Mouse (Mus musculus) heart, embryonic 14.5 days (tissue): Measurements from ENCODE around the gene Ms4a6b. TPM values are rescaled to one million over a fixed set of nuclear protein-coding genes. Genes with fewer than 3 reads are reported as not detected.

Source experiments
- ATAC-seq: fragments of 200-750 bp; cut with Nextera tagmentation; 2 replicates; pipeline ENCODE4 v1.8.0; 2017; ENCODE audit warnings: low read depth, moderate TSS enrichment; ENCODE audit not compliant: insufficient number of reproducible peaks, insufficient read depth, low FRiP score
- H3K27ac ChIP-seq, 2 experiments: fragments of 200-500 bp in 1 of 2; fragments of 300-500 bp in 1 of 2; sonication (generic) in 1 of 2; replicated peaks in 1 of 2; 2 replicates each; pipeline ENCODE4 v1.5.1; 2012 to 2014; ENCODE audit warnings: low read depth in 2 of 2, low read length in 2 of 2, control low read depth in 1 of 2, mild to moderate bottlenecking in 1 of 2, mixed read lengths in 1 of 2; ENCODE audit not compliant: control insufficient read depth in 1 of 2, insufficient read depth in 1 of 2
- H3K27me3 ChIP-seq: fragments of 300-500 bp; sonication (generic); 2 replicates; pipeline ENCODE4 v1.6.1; 2014; ENCODE audit warnings: mild to moderate bottlenecking, low read length, control low read depth; ENCODE audit not compliant: control insufficient read depth, insufficient read depth
- H3K36me3 ChIP-seq: fragments of 300-500 bp; sonication (generic); 2 replicates; pipeline ENCODE4 v1.6.1; 2014; ENCODE audit warnings: mild to moderate bottlenecking, control low read depth, low read length, mixed read lengths; ENCODE audit not compliant: control insufficient read depth, insufficient read depth
- H3K4me1 ChIP-seq, 2 experiments: fragments of 200-500 bp in 1 of 2; fragments of 300-500 bp in 1 of 2; sonication (generic) in 1 of 2; 2 replicates each; pipeline ENCODE4 v1.6.1; 2012 to 2014; ENCODE audit warnings: low read length in 2 of 2, control low read depth in 1 of 2, mixed read lengths in 1 of 2; ENCODE audit not compliant: control insufficient read depth in 2 of 2, insufficient read depth in 2 of 2
- H3K4me2 ChIP-seq: fragments of 300-500 bp; sonication (generic); 2 replicates; pipeline ENCODE4 v1.6.1; 2014; ENCODE audit warnings: mild to moderate bottlenecking, low read length
- H3K4me3 ChIP-seq, 2 experiments: fragments of 200-500 bp in 1 of 2; fragments of 300-500 bp in 1 of 2; sonication (generic) in 1 of 2; 2 replicates each; pipeline ENCODE4 v1.5.1; 2012 to 2014; ENCODE audit warnings: low read length in 2 of 2, mild to moderate bottlenecking in 2 of 2, control low read depth in 1 of 2, low read depth in 1 of 2, moderate library complexity in 1 of 2; ENCODE audit not compliant: control insufficient read depth in 1 of 2, insufficient read depth in 1 of 2
- H3K9ac ChIP-seq: fragments of 300-500 bp; sonication (generic); 2 replicates; pipeline ENCODE4 v1.6.1; 2014; ENCODE audit warnings: mild to moderate bottlenecking, low read length
- H3K9me3 ChIP-seq: fragments of 300-500 bp; sonication (generic); 2 replicates; pipeline ENCODE4 v1.6.1; 2016; ENCODE audit warnings: low read length, control low read depth; ENCODE audit not compliant: control insufficient read depth
- WGBS: fragments of 180-500 bp; shearing (Covaris S2); extraction: QIAGEN DNeasy Blood & Tissue Kit; methylation state at CpG from one replicate; pipeline ENCODE4 v1.1.7; 2014; 5-methylcytosine and 5-hydroxymethylcytosine counted together
- polyA plus RNA-seq: library from polyadenylated mRNA; unstranded; fragments of >200 nt; fragmentation: Nextera tagmentation; extraction: Ambion mirVana; gene quantifications from 2 replicates; pipeline ENCODE4 v1.2.1, GENCODE M21; 2014

Gene Ms4a6b
- polyA plus RNA-seq, 1 experiment from 2014 or later = 3.1 TPM

GRCm38 (mm10) chr19:11574965-11575364 lies 58.7 kb downstream of the Ms4a6b start:
- WGBS = 80% methylated on average over 8 of the region's 8 CpGs
- H3K4me3 ChIP-seq = no peak overlapping the region
- no peak overlapping the region for H3K27ac ChIP-seq
- no peak overlapping the region for H3K9ac ChIP-seq
- ATAC-seq = no peak
- no peaks in the 10 kb centered on the region for H3K36me3 ChIP-seq
- H3K4me2 ChIP-seq = no peak overlapping the region
- H3K27me3 ChIP-seq = no peaks in the 10 kb centered on the region
- no peaks in the 10 kb centered on the region for H3K4me1 ChIP-seq
- H3K9me3 ChIP-seq = no peaks in the 10 kb centered on the region

Other genes starting within 250 kb of the Ms4a6b start
- not detected in 2 replicates for gene Ms4a5, start 232.6 kb upstream of the Ms4a6b start, polyA plus RNA-seq
- 0.12 TPM in 1 of 2 replicates, not detected in the other for gene Ms4a14, start 202.1 kb upstream of the Ms4a6b start, polyA plus RNA-seq
- gene Ms4a7, start 180.4 kb upstream of the Ms4a6b start, polyA plus RNA-seq = 4.6 and 4.8 TPM in 2 replicates
- 3.3 and 3.7 TPM in 2 replicates for gene Ms4a4a, start 141.0 kb upstream of the Ms4a6b start, polyA plus RNA-seq
- gene Ms4a4c, start 111.7 kb upstream of the Ms4a6b start, polyA plus RNA-seq = 1.3 and 1.4 TPM in 2 replicates
- not detected in 2 replicates for gene Ms4a4b, start 73.0 kb upstream of the Ms4a6b start, polyA plus RNA-seq
- 4.6 and 5.6 TPM in 2 replicates for gene Ms4a6c, start 47.1 kb upstream of the Ms4a6b start, polyA plus RNA-seq
- not detected in 2 replicates for gene Gm8369, start 30.6 kb upstream of the Ms4a6b start, polyA plus RNA-seq
- 0.47 and 0.69 TPM in 2 replicates for gene Ms4a4d, start 20.3 kb downstream of the Ms4a6b start, polyA plus RNA-seq
- 3.4 TPM in 2 replicates for gene Ms4a6d, start 88.3 kb downstream of the Ms4a6b start, polyA plus RNA-seq
- 0.15 TPM in 1 of 2 replicates, not detected in the other for gene Ms4a2, start 107.2 kb downstream of the Ms4a6b start, polyA plus RNA-seq
- not detected in 2 replicates for gene Ms4a3, start 124.3 kb downstream of the Ms4a6b start, polyA plus RNA-seq
- gene Oosp2, start 144.0 kb downstream of the Ms4a6b start, polyA plus RNA-seq = not detected in 2 replicates
- gene Oosp1, start 174.6 kb downstream of the Ms4a6b start, polyA plus RNA-seq = not detected in 2 replicates
- gene Oosp3, start 180.5 kb downstream of the Ms4a6b start, polyA plus RNA-seq = not detected in 2 replicates
- not detected in 2 replicates for gene Gif, start 231.0 kb downstream of the Ms4a6b start, polyA plus RNA-seq